Mouse (Mus musculus): ENCODE data around the gene Alg9.

Alg9 gene

GRCm38 (mm10) chr9:50855133-50855766 lies 80.4 kb downstream of the Alg9 start:
- DNase-seq, result peak; percentile 42

- no peak for DNase-seq
Observed at GRCm38 (mm10) chr9:50855780-50856179, 81.0 kb downstream of the Alg9 start.

GRCm38 (mm10) chr9:50856341-50857081 lies 81.7 kb downstream of the Alg9 start:
- peak; percentile 93 for DNase-seq

GRCm38 (mm10) chr9:50857082-50857641 lies 82.3 kb downstream of the Alg9 start:
- no peak for DNase-seq

- DNase-seq, result no peak
Observed at GRCm38 (mm10) chr9:50858681-50859080, 83.9 kb downstream of the Alg9 start.

GRCm38 (mm10) chr9:50861119-50861839 lies 86.5 kb downstream of the Alg9 start:
- DNase-seq, result peak; percentile 93

GRCm38 (mm10) chr9:50863824-50864223 lies 89.0 kb downstream of the Alg9 start:
- DNase-seq, result no peak

- no peak for DNase-seq
Observed at GRCm38 (mm10) chr9:50864877-50865276, 90.1 kb downstream of the Alg9 start.

- no peak for DNase-seq
Observed at GRCm38 (mm10) chr9:50865803-50866202, 91.0 kb downstream of the Alg9 start.

- peak; percentile 64 for DNase-seq
Observed at GRCm38 (mm10) chr9:50867015-50867414, 92.2 kb downstream of the Alg9 start.

- DNase-seq, result peak; percentile 89
Observed at GRCm38 (mm10) chr9:50868182-50868581, 93.4 kb downstream of the Alg9 start.

- DNase-seq, result no peak
Observed at GRCm38 (mm10) chr9:50873210-50873609, 98.4 kb downstream of the Alg9 start.

- no peak for DNase-seq
Observed at GRCm38 (mm10) chr9:50874031-50874430, 99.2 kb downstream of the Alg9 start.

GRCm38 (mm10) chr9:50875470-50875869 lies 100.7 kb downstream of the Alg9 start:
- DNase-seq, result no peak

GRCm38 (mm10) chr9:50876287-50876686 lies 101.5 kb downstream of the Alg9 start:
- DNase-seq, result no peak

GRCm38 (mm10) chr9:50877431-50877830 lies 102.6 kb downstream of the Alg9 start:
- no peak for DNase-seq

- no peak for DNase-seq
Observed at GRCm38 (mm10) chr9:50882183-50882582, 107.4 kb downstream of the Alg9 start.

GRCm38 (mm10) chr9:50884093-50884492 lies 109.3 kb downstream of the Alg9 start:
- DNase-seq, result no peak

GRCm38 (mm10) chr9:50884741-50885599 lies 110.2 kb downstream of the Alg9 start:
- no peak for DNase-seq

GRCm38 (mm10) chr9:50885600-50885987 lies 110.8 kb downstream of the Alg9 start:
- DNase-seq, result peak; percentile 72

GRCm38 (mm10) chr9:50886870-50887269 lies 112.1 kb downstream of the Alg9 start:
- no peak for DNase-seq

GRCm38 (mm10) chr9:50887351-50887750 lies 112.5 kb downstream of the Alg9 start:
- no peak for DNase-seq

GRCm38 (mm10) chr9:50889211-50889610 lies 114.4 kb downstream of the Alg9 start:
- no peak for DNase-seq
